Mouse (Mus musculus) hindbrain, embryonic 16.5 days (tissue): Measurements from ENCODE around the gene Dgcr2. TPM values are rescaled to one million over a fixed set of nuclear protein-coding genes. Genes with fewer than 3 reads are reported as not detected.

ENCODE experiments used
- ATAC-seq: fragments of 200-750 bp; cut with Nextera tagmentation; 2 replicates; pipeline ENCODE4 v1.8.0; 2017; ENCODE audit warnings: moderate TSS enrichment, moderate library complexity
- H3K27ac ChIP-seq: fragments of 300-500 bp; sonication (generic); 2 replicates; pipeline ENCODE4 v1.5.1; 2014; ENCODE audit warnings: low read depth, mild to moderate bottlenecking, control low read depth, low read length, moderate library complexity
- H3K27me3 ChIP-seq: fragments of 300-500 bp; sonication (generic); replicated peaks from 2 replicates; pipeline ENCODE4 v1.6.1; 2014; ENCODE audit warnings: low read length; ENCODE audit not compliant: control insufficient read depth, insufficient read depth
- H3K36me3 ChIP-seq: fragments of 300-500 bp; sonication (generic); 2 replicates; pipeline ENCODE4 v1.6.1; 2014; ENCODE audit warnings: mild to moderate bottlenecking, low read length, moderate library complexity, mixed read lengths; ENCODE audit not compliant: control insufficient read depth, insufficient read depth
- H3K4me1 ChIP-seq: fragments of 300-500 bp; sonication (generic); 2 replicates; pipeline ENCODE4 v1.6.1; 2014; ENCODE audit warnings: low read depth, low read length; ENCODE audit not compliant: control insufficient read depth, insufficient read depth
- H3K4me2 ChIP-seq: fragments of 300-500 bp; sonication (generic); 2 replicates; pipeline ENCODE4 v1.6.1; 2014; ENCODE audit warnings: mild to moderate bottlenecking, low read length, control low read depth, moderate library complexity
- H3K4me3 ChIP-seq: fragments of 300-500 bp; sonication (generic); 2 replicates; pipeline ENCODE4 v1.5.1; 2014; ENCODE audit warnings: mild to moderate bottlenecking, low read length, control low read depth, moderate library complexity
- H3K9ac ChIP-seq: fragments of 300-500 bp; sonication (generic); 2 replicates; pipeline ENCODE4 v1.6.1; 2014; ENCODE audit warnings: low read depth, mild to moderate bottlenecking, control low read depth, low read length, moderate library complexity
- H3K9me3 ChIP-seq: fragments of 300-500 bp; sonication (generic); 2 replicates; pipeline ENCODE4 v1.6.1; 2014; ENCODE audit warnings: mild to moderate bottlenecking, low read length, moderate library complexity; ENCODE audit not compliant: control insufficient read depth
- WGBS: fragments of 180-500 bp; shearing (Covaris S2); extraction: QIAGEN DNeasy Blood & Tissue Kit; methylation state at CpG from one replicate; pipeline ENCODE4 v1.1.7; 2014; 5-methylcytosine and 5-hydroxymethylcytosine counted together
- polyA plus RNA-seq: library from polyadenylated mRNA; unstranded; fragments of >200 nt; fragmentation: Nextera tagmentation; extraction: Ambion mirVana; gene quantifications from 2 replicates; pipeline ENCODE4 v1.2.1, GENCODE M21; 2015

The Dgcr2 gene
- 105 and 116 TPM in 2 replicates for polyA plus RNA-seq

DNA sequence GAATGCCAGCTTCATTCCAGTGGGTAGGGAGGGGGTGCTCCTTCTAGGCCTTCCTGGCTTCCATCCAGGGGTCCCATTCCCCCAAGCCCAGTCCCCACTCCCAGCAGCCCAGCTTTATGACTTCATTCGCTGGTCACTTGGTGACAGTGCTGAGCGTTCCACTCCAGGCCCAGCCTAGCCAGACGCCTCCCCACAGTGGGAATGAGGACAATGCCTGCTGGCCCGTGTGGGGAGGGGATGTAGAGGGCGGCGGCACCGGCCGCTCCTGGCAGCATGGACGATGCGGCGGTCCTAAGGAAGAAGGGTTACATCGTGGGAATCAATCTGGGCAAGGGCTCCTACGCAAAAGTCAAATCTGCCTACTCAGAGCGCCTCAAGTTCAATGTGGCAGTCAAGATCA, at the start of gene Dgcr2, which contains the start of gene Tssk2:
Gene Dgcr2, minus strand, starts transcription at position 101 of the 400 bp plus-strand sequence.
Gene Tssk2, plus strand, starts transcription at position 176 of the 400 bp plus-strand sequence.
- H3K9ac ChIP-seq: no peak within 1 kb of the TSS
- H3K9me3 ChIP-seq: no peaks in the 10 kb centered on the region
- 95% methylated on average over 14 of the region's 14 CpGs for WGBS
- ATAC-seq: no peak
- no peak within 1 kb of the TSS for H3K27ac ChIP-seq
- H3K36me3 ChIP-seq: peaks cover 42% of the 10 kb centered on the region
- no peak within 1 kb of the TSS for H3K4me2 ChIP-seq
- no peaks in the 10 kb centered on the region for H3K27me3 ChIP-seq
- H3K4me3 ChIP-seq: no peak within 1 kb of the TSS
- H3K4me1 ChIP-seq: no peaks in the 10 kb centered on the region

GRCm38 (mm10) chr16:17945081-17945831, 46.9 kb upstream of the Dgcr2 start:
- H3K36me3 ChIP-seq: no peaks in the 10 kb centered on the region
- no peak overlapping the region for H3K4me3 ChIP-seq
- peak overlapping the region; percentile 13; the same call in 1 of the 2 replicates for H3K9ac ChIP-seq
- H3K9me3 ChIP-seq: no peaks in the 10 kb centered on the region
- no peak overlapping the region for H3K27ac ChIP-seq
- ATAC-seq: no peak
- no peak overlapping the region for H3K4me2 ChIP-seq
- no peaks in the 10 kb centered on the region for H3K27me3 ChIP-seq
- H3K4me1 ChIP-seq: no peaks in the 10 kb centered on the region; the same call in 1 of the 2 replicates
- 61% methylated on average over 7 of the region's 7 CpGs for WGBS

DNA sequence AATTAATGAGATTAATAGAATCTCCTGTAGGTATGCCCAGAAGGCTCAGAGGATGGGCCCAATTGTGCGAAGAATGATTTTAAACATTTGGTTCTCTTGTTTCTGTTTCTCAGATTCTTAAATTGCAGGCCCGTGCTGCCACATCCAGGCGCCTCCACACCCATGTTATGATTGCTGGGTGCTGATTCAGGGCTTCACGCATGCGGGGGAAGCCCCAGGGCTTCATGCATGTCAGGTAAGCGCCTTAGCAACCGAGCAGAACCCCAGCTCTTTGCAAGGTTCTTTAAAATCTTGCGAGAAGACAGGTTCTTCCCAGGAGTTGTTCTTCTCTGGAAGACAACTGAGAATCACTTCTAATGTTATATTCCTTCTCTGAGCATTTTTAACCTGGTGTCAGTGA, 45.1 kb upstream of the Dgcr2 start:
- Histone ChIP-seq H3K27ac (no peak overlapping the region), H3K36me3 (no peaks in the 10 kb centered on the region), H3K4me2 (no peak overlapping the region), H3K27me3 (no peaks in the 10 kb centered on the region), H3K4me3 (no peak overlapping the region), H3K9ac (no peak overlapping the region), H3K9me3 (no peaks in the 10 kb centered on the region), H3K4me1 (no peaks in the 10 kb centered on the region; the same call in 1 of the 2 replicates)
- no peak for ATAC-seq
- 63% methylated on average over 8 of the region's 8 CpGs for WGBS

DNA sequence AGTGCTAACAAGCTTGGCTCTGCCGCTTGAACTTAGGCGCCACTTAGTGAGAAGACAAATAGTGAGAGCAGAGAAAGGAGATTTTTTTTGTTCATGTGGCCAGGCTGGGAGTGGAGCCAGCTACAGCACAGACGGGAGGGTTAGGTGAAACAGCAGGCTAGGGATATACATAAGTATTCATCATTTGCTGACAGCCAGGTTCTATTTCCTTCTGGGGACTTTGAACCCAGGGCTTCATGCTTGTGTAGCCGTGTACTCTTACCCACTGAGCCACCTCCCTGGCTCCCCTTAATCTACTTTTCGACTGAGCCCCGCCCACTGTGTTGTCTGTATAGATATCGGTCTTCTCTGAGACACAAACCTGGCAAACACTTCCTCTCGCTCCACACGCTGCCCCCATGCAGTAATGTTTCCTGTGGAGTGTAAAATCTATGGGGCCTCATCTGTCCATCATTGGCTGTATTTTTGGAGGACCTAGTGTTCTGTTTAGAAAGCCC, 40.9 kb upstream of the Dgcr2 start:
- Histone ChIP-seq H3K9me3 (no peaks in the 10 kb centered on the region), H3K4me2 (no peak overlapping the region), H3K9ac (no peak overlapping the region), H3K4me3 (no peak overlapping the region), H3K36me3 (no peaks in the 10 kb centered on the region), H3K27me3 (no peaks in the 10 kb centered on the region), H3K27ac (no peak overlapping the region), H3K4me1 (no peaks in the 10 kb centered on the region; the same call in 1 of the 2 replicates)
- peak; percentile 73 for ATAC-seq
- 36% methylated on average over 9 of the region's 9 CpGs for WGBS

- 13% methylated on average over 7 of the region's 7 CpGs for WGBS
- no peak overlapping the region for H3K9ac ChIP-seq
- peak; percentile 85 for ATAC-seq
- no peaks in the 10 kb centered on the region for H3K27me3 ChIP-seq
- H3K4me1 ChIP-seq: no peaks in the 10 kb centered on the region; the same call in 1 of the 2 replicates
- no peak overlapping the region for H3K4me2 ChIP-seq
- H3K9me3 ChIP-seq: no peaks in the 10 kb centered on the region
- H3K36me3 ChIP-seq: no peaks in the 10 kb centered on the region
- no peak overlapping the region for H3K4me3 ChIP-seq
- H3K27ac ChIP-seq: no peak overlapping the region
Measured at GRCm38 (mm10) chr16:17938821-17939220, 40.5 kb upstream of the Dgcr2 start.

GRCm38 (mm10) chr16:17938187-17938586, 39.8 kb upstream of the Dgcr2 start:
- ATAC-seq: no peak
- Histone ChIP-seq H3K9me3 (no peaks in the 10 kb centered on the region), H3K9ac (no peak overlapping the region), H3K4me1 (no peaks in the 10 kb centered on the region; the same call in 1 of the 2 replicates), H3K27me3 (no peaks in the 10 kb centered on the region), H3K27ac (no peak overlapping the region), H3K4me3 (no peak overlapping the region), H3K36me3 (no peaks in the 10 kb centered on the region), H3K4me2 (no peak overlapping the region)
- 84% methylated on average over 7 of the region's 7 CpGs for WGBS

- 92% methylated on average over 10 of the region's 10 CpGs for WGBS
- H3K4me3 ChIP-seq: no peak overlapping the region
Measured at GRCm38 (mm10) chr16:17936776-17937175, 38.4 kb upstream of the Dgcr2 start.

GRCm38 (mm10) chr16:17934445-17934910, 36.1 kb upstream of the Dgcr2 start:
- WGBS: 68% methylated on average over 3 of the region's 3 CpGs
- no peak for ATAC-seq
- Histone ChIP-seq H3K9ac (no peak overlapping the region), H3K27ac (no peak overlapping the region), H3K4me2 (no peak overlapping the region), H3K4me3 (no peak overlapping the region), H3K4me1 (no peaks in the 10 kb centered on the region; the same call in 1 of the 2 replicates), H3K36me3 (no peaks in the 10 kb centered on the region), H3K27me3 (no peaks in the 10 kb centered on the region; the same call in 1 of the 2 replicates), H3K9me3 (no peaks in the 10 kb centered on the region)

More at GRCm38 (mm10) chr16:17936776-17937175, 38.4 kb upstream of the Dgcr2 start:
- H3K4me1 ChIP-seq: no peaks in the 10 kb centered on the region; the same call in 1 of the 2 replicates
- H3K4me2 ChIP-seq: no peak overlapping the region
- no peak for ATAC-seq
- no peak overlapping the region for H3K27ac ChIP-seq
- H3K9ac ChIP-seq: no peak overlapping the region
- H3K27me3 ChIP-seq: no peaks in the 10 kb centered on the region; the same call in 1 of the 2 replicates
- no peaks in the 10 kb centered on the region for H3K36me3 ChIP-seq
- H3K9me3 ChIP-seq: no peaks in the 10 kb centered on the region
